Mouse (Mus musculus): Measurements from ENCODE around the gene Upp1. TPM values are rescaled to one million over a fixed set of nuclear protein-coding genes. Genes with fewer than 3 reads are reported as not detected.
"Not testable (repeated sequence)": the region's sequence is repeated elsewhere in the genome, so short reads cannot be mapped to it uniquely, and the experiment has no call there.

Upp1 gene
- polyA plus RNA-seq, 1 experiment from 2014 or later = 1.8 TPM

DNA sequence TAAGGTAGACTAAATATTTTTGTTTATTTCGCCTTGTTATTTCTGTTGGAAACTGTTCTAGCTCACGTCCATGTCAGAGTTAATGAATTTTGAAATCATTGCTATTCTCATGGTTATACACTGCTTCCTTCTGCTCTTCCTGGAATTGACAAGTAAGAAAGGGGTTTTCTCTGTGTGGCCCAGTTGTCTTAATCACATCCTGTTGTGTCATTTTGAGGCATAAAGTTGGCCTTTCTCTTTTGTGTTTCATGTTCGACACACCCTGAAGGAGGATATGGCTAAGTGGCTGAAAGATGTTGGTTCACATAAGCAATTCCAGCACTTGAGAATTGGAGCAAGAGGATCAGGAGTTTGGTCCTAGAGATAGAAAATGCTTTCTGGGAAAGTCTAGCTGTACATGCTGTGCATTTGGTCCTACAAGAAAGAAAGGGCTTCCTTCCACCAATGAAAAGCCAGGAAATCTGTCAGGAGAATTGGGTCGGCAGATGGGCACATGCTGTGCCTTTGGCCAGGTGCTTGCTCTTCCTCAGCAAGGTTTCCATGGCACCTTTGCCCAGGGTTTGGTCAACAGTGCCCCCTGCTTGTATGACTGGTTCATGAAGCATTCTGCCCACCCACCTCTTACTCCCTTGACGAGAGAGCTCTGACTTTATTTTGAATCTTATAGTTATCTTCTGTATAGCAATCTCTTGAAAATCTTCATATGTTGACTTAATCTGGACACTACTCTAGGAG is 8.6 kb downstream of the Upp1 start:
- Histone ChIP-seq H3K4me2 (no peak overlapping the region), H3K36me3 (replicated peaks) (no peaks in the 10 kb centered on the region), H3K9me3 (replicated peaks) (no peaks in the 10 kb centered on the region), H3K27me3 (no peaks in the 10 kb centered on the region), H3K4me3 (replicated peaks) (no peak overlapping the region), H3K27ac (replicated peaks) (no peak overlapping the region), H3K9ac (no peak overlapping the region), H3K4me1 (replicated peaks) (no peaks in the 10 kb centered on the region)
- ATAC-seq (ENCODE audit: insufficient read depth) = no peak
- 27% methylated on average over 5 of the region's 5 CpGs for WGBS (ENCODE audit: insufficient replicate concordance)

DNA sequence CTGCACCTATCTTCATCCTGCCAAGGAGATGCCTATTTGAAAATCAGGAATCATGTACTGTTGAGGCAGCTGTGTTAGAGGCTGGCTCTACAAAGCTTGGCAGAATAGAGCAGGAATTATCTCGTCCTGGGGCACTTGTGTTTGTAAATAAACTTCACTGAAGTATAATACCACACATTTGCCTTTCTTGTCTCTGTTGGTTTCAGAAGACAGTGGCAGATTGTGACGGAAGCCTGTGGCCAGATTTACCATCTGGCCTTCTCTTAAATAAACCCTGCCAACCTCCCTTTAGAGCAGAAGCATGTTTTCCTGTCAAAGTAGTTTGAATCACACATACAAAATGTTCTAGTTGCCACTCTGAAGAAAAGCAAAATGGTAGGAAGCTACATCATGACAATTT is 10.2 kb downstream of the Upp1 start:
- Histone ChIP-seq H3K9me3 (replicated peaks) (no peaks in the 10 kb centered on the region), H3K9ac (no peak overlapping the region), H3K27ac (replicated peaks) (no peak overlapping the region), H3K27me3 (no peaks in the 10 kb centered on the region), H3K36me3 (replicated peaks) (no peaks in the 10 kb centered on the region), H3K4me1 (replicated peaks) (no peaks in the 10 kb centered on the region), H3K4me3 (replicated peaks) (no peak overlapping the region), H3K4me2 (no peak overlapping the region)
- no peak for ATAC-seq (ENCODE audit: insufficient read depth)
- 56% methylated on average over 2 of the region's 2 CpGs for WGBS (ENCODE audit: insufficient replicate concordance)

DNA sequence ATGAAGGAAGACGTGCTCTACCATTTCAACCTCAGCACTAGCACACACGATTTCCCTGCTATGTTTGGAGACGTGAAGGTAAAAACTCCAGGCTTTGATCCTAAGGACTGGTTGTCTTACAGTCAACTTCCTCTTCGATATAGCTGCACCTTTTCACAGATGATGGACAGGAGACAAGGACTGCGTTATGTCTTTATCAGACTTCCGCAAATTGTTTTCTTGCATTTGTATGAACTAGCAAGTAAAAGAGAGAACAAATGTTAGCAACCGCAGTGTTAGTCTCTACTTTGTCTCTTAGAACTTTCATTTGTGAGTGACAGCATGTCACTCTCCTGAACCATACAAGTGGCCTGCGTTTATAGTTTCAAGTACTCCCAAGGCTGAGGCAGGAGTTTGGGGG is 11.6 kb downstream of the Upp1 start:
- Histone ChIP-seq H3K4me1 (replicated peaks) (no peaks in the 10 kb centered on the region), H3K4me2 (no peak overlapping the region), H3K36me3 (replicated peaks) (no peaks in the 10 kb centered on the region), H3K9me3 (replicated peaks) (no peaks in the 10 kb centered on the region), H3K9ac (no peak overlapping the region), H3K27ac (replicated peaks) (no peak overlapping the region), H3K27me3 (no peaks in the 10 kb centered on the region), H3K4me3 (replicated peaks) (no peak overlapping the region)
- WGBS (ENCODE audit: insufficient replicate concordance) = 59% methylated on average over 8 of the region's 8 CpGs
- no peak for ATAC-seq (ENCODE audit: insufficient read depth)

DNA sequence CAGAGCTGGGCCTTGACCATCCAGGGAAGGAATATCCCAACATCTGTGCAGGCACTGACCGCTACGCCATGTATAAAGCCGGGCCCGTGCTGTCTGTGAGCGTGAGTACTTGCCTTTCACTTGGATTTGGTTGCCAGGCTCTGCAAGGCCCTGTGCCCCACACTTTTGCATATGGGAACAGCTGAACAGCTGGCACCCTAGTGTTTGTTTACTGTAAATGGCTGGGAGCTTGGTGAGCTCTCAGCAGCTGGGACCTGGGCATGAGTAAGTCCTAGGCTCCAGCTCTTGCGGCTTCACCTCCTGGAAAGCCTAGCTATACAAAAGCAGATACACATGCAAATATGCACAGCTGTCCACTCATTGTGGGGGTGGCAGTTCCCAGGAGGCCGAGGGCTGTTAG is 13.8 kb downstream of the Upp1 start:
- H3K27me3 ChIP-seq = no peaks in the 10 kb centered on the region
- H3K36me3 ChIP-seq (replicated peaks) = no peaks in the 10 kb centered on the region
- no peaks in the 10 kb centered on the region for H3K9me3 ChIP-seq (replicated peaks)
- H3K4me1 ChIP-seq (replicated peaks) = no peaks in the 10 kb centered on the region
- ATAC-seq (ENCODE audit: insufficient read depth) = no peak
- H3K9ac ChIP-seq = no peak overlapping the region
- 78% methylated on average over 7 of the region's 7 CpGs for WGBS (ENCODE audit: insufficient replicate concordance)
- H3K4me2 ChIP-seq = no peak overlapping the region
- no peak overlapping the region for H3K4me3 ChIP-seq (replicated peaks)
- no peak overlapping the region for H3K27ac ChIP-seq (replicated peaks)

DNA sequence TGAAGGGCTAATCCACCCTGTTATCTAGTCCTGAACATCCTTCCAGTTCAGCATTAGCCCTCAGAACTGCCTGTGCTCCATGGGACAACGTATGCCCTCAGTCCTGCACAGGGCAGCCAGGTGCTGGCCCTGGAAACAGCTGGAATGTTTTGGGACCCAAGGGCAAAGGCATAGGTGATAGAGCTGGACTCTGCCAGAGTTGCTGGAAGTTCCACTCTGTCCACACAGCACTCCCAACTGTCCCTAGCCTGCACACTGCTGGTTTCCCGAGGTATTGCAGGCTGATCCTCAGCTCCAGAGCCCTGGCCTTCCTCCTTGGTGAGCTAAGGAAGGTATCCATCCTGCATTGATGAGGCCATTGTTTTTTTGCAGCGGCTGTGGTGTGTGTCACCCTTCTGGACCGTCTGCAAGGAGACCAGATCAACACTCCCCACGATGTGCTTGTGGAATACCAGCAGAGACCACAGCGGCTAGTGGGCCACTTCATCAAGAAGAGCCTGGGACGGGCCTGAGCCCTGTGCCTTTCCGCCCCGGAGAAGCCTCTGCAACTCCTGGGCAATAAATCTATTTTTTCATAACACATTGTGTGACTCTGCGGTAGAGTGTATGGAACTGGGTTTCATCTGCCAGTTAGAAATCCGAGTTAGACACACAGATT is 17.8 kb downstream of the Upp1 start:
- 59% methylated on average over 11 of the region's 11 CpGs for WGBS (ENCODE audit: insufficient replicate concordance)
- H3K4me1 ChIP-seq (replicated peaks) = no peaks in the 10 kb centered on the region
- no peak overlapping the region for H3K4me2 ChIP-seq
- no peak overlapping the region for H3K4me3 ChIP-seq (replicated peaks)
- ATAC-seq (ENCODE audit: insufficient read depth) = no peak
- no peak overlapping the region for H3K9ac ChIP-seq
- H3K9me3 ChIP-seq (replicated peaks) = no peaks in the 10 kb centered on the region
- H3K36me3 ChIP-seq (replicated peaks) = no peaks in the 10 kb centered on the region
- no peaks in the 10 kb centered on the region for H3K27me3 ChIP-seq
- no peak overlapping the region for H3K27ac ChIP-seq (replicated peaks)

DNA sequence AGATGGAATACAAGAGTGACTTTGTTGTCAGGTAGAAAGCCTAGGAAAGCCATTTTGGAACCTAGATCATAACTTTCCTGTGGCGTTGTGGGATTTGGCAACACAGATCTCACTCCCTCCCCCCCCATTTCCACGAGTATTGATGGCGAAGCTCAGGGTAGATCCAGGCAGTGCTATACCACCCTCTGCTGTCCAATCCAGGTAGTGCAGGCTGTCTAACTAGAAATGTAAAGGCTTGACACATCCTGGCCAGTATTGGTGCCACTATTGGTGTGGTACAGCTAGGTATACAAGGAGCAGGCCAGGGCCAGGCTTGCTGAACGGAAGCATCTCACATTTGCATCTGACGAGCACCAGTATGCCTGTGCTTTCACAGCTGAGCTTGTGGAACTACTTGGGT is 18.6 kb downstream of the Upp1 start:
- Histone ChIP-seq H3K27ac (replicated peaks) (no peak overlapping the region), H3K4me1 (replicated peaks) (no peaks in the 10 kb centered on the region), H3K4me2 (no peak overlapping the region), H3K27me3 (no peaks in the 10 kb centered on the region), H3K9me3 (replicated peaks) (no peaks in the 10 kb centered on the region), H3K4me3 (replicated peaks) (no peak overlapping the region), H3K9ac (no peak overlapping the region), H3K36me3 (replicated peaks) (no peaks in the 10 kb centered on the region)
- no peak for ATAC-seq (ENCODE audit: insufficient read depth)
- WGBS (ENCODE audit: insufficient replicate concordance) = 8% methylated on average over 5 of the region's 5 CpGs

DNA sequence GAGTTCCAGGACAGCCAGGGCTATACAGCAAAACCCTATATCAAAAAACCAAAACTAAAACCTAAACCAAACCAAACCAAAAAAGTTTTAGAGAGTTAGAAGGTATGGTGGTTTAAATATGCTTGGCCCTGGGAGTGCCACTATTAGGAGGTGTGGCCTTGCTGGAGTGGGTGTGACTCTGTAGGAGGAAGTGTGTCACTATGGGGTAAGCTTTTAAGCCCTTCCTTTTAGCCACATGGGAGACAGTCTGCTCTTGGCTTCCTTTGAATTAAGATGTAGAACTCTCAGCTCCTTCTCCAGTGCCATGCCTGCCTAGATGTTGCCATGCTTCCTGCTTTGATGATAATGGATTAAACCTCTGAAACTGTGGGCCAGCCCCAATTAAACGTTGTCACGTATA is 27.2 kb downstream of the Upp1 start:
- Histone ChIP-seq H3K9me3 (replicated peaks) (no peaks in the 10 kb centered on the region), H3K27ac (replicated peaks) (no peak overlapping the region), H3K36me3 (replicated peaks) (no peaks in the 10 kb centered on the region), H3K4me2 (no peak overlapping the region), H3K4me1 (replicated peaks) (no peaks in the 10 kb centered on the region), H3K27me3 (no peaks in the 10 kb centered on the region), H3K9ac (no peak overlapping the region), H3K4me3 (replicated peaks) (no peak overlapping the region)
- ATAC-seq (ENCODE audit: insufficient read depth) = no peak
- WGBS (ENCODE audit: insufficient replicate concordance) = 72% methylated on average over 2 of the region's 2 CpGs

DNA sequence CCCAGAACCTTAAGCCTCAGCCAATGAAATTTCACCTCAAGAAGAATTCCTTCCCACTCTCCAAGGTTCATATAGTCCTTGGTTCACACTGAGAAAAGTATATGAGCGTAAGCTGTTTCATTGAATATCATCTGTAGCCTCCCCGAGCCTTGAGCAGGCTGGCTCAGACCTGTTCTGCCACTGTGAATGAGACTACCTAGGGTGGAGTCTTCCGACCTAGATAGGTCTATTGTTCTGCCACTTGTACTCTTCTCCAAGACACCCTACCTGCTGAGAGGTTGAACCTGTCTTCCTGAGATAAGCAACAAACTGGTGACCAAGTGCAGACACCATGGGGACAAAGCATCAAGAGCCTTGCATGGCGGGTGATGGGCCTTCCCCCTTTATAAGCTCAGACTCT is 28.2 kb downstream of the Upp1 start:
- Histone ChIP-seq H3K9me3 (replicated peaks) (no peaks in the 10 kb centered on the region), H3K9ac (no peak overlapping the region), H3K36me3 (replicated peaks) (no peaks in the 10 kb centered on the region), H3K27ac (replicated peaks) (no peak overlapping the region), H3K27me3 (no peaks in the 10 kb centered on the region), H3K4me3 (replicated peaks) (no peak overlapping the region), H3K4me1 (replicated peaks) (no peaks in the 10 kb centered on the region), H3K4me2 (no peak overlapping the region)
- no peak for ATAC-seq (ENCODE audit: insufficient read depth)
- 54% methylated on average over 4 of the region's 4 CpGs for WGBS (ENCODE audit: insufficient replicate concordance)

DNA sequence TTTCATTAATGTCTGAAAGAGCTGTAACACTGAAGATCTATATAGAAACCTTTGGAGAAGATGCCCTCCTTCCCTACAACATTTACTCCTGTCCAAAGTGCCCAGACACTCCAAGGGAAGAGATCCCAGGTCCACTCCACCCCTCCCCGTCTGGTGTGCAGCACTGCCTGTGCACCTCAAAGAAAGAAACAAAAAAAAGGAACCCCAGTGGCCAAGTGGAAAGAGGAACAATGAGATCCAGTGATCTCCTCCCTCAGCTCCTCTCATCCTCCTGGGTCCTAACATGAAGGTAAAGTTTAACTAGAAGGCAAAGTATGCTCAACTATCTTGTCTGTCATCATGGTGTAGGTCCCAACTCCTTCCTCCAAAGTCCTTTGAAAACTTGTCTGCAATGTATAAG is 28.8 kb downstream of the Upp1 start:
- Histone ChIP-seq H3K27me3 (no peaks in the 10 kb centered on the region), H3K27ac (replicated peaks) (no peak overlapping the region), H3K9ac (no peak overlapping the region), H3K4me3 (replicated peaks) (no peak overlapping the region), H3K9me3 (replicated peaks) (no peaks in the 10 kb centered on the region), H3K4me2 (no peak overlapping the region), H3K4me1 (replicated peaks) (no peaks in the 10 kb centered on the region), H3K36me3 (replicated peaks) (no peaks in the 10 kb centered on the region)
- ATAC-seq (ENCODE audit: insufficient read depth) = no peak
- 29% methylated on average over 1 of the region's 1 CpGs for WGBS (ENCODE audit: insufficient replicate concordance)

DNA sequence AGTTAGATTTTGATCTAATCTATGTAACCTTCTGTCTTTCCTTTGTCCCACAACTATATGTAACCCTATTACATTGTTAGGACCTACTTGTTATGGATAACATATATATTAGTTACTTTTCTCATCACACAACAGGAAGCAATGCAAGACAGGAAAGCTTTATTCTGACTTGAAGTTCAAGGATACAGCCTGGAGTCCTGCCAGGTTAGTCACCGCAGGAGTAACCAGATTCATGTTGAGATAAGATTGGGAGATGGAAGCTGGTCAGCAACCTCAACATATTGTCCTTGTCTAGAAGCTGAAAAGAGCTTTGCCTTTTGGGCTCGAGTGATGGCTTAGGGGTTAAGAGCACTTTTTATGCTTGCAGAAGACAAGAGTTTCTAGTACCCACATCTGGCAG is 30.3 kb downstream of the Upp1 start:
- Histone ChIP-seq H3K9me3 (replicated peaks) (no peaks in the 10 kb centered on the region), H3K4me1 (replicated peaks) (no peaks in the 10 kb centered on the region), H3K36me3 (replicated peaks) (no peaks in the 10 kb centered on the region), H3K9ac (no peak overlapping the region), H3K27ac (replicated peaks) (no peak overlapping the region), H3K4me2 (no peak overlapping the region), H3K4me3 (replicated peaks) (no peak overlapping the region), H3K27me3 (no peaks in the 10 kb centered on the region)
- no peak for ATAC-seq (ENCODE audit: insufficient read depth)
- WGBS (ENCODE audit: insufficient replicate concordance) = 47% methylated on average over 2 of the region's 2 CpGs

DNA sequence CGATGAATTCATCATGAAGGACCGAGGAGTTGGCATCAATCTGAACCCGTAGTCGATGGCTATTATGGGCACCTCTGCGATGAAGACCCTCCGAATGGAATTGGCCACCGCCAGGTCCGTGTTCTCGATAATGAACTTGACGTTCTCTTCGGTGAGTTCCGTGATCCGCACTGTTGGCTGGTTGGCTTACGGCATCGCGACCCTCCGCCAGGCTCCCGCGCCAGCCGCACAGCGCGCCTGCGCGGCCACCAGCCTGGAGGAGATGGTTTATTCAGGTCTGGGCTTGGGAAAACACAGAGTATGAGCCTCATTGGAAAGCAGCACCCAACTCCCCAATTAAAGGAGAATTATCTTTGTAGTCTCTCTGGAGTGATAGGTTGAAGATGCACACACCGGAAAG is 32.5 kb downstream of the Upp1 start:
- H3K27ac ChIP-seq (replicated peaks); H3K27me3 ChIP-seq; H3K9ac ChIP-seq; H3K9me3 ChIP-seq (replicated peaks); H3K4me2 ChIP-seq; ATAC-seq (ENCODE audit: insufficient read depth); H3K36me3 ChIP-seq (replicated peaks); H3K4me1 ChIP-seq (replicated peaks); H3K4me3 ChIP-seq (replicated peaks): not testable (repeated sequence)
- WGBS (ENCODE audit: insufficient replicate concordance) = 82% methylated on average over 25 of the region's 25 CpGs

DNA sequence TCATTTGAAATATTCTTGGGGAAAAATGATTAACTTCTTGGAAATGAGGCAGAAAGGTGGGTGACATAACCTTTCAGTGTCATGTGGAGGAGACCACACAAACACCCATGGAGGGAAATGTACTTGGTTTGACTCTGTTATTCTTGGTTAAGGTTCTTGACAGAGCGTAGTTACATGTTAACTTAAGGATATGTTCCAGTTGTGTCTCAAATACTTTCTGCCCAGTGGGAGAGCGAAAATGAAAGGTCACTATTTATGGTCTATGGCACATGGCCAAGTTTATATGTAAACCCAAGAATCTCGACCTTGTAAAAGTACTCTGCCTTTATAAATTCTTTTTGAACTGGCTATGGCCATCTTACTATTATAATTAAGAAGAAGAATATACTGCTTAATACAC is 42.0 kb downstream of the Upp1 start:
- H3K36me3 ChIP-seq (replicated peaks) = no peaks in the 10 kb centered on the region
- H3K27ac ChIP-seq (replicated peaks) = no peak overlapping the region
- H3K4me3 ChIP-seq (replicated peaks) = no peak overlapping the region
- no peaks in the 10 kb centered on the region for H3K9me3 ChIP-seq (replicated peaks)
- ATAC-seq (ENCODE audit: insufficient read depth) = no peak
- WGBS (ENCODE audit: insufficient replicate concordance) = 39% methylated on average over 3 of the region's 3 CpGs
- H3K27me3 ChIP-seq = no peaks in the 10 kb centered on the region
- no peaks in the 10 kb centered on the region for H3K4me1 ChIP-seq (replicated peaks)
- H3K9ac ChIP-seq = no peak overlapping the region
- no peak overlapping the region for H3K4me2 ChIP-seq
